Mouse (Mus musculus): ENCODE data around the gene Bend5.

Gene Bend5

DNA sequence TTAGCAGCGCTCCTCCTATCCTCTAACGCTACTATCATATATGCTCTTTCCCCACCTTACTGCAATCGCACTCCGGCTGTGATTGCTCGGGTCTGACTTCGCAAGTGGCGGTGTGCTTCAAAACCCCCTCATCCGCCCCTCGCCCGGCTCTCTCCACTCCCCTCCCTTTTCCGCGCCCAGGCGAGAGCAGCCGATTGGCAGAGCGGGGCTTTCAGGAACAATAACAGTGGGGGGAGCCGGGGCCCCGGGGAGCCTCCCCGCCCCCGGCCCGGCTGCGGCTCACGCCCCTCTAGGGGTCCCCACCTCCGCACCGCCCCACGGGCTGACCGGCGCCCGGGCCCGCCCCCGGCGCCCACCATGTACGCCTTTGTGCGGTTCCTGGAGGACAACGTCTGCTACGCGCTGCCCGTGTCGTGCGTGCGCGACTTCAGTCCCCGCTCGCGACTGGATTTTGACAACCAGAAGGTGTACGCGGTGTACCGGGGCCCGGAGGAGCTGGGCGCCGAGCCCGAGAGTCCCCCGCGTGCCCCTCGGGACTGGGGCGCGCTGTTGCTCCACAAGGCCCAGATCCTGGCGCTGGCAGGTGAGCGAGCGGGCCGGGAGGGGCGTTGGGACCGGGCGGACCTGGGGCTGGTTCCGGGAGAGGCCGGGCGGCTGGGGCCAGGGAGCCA lies at the start of gene Bend5:
Bend5 (plus strand) TSS at position 189 of the 671 bp plus-strand sequence.
- DNase-seq (ENCODE audit: extremely low spot score) = peak; percentile 91

- DNase-seq (ENCODE audit: extremely low spot score) = no peak
Measured at GRCm38 (mm10) chr4:111367771-111368170, 47.0 kb upstream of the Bend5 start.

DNA sequence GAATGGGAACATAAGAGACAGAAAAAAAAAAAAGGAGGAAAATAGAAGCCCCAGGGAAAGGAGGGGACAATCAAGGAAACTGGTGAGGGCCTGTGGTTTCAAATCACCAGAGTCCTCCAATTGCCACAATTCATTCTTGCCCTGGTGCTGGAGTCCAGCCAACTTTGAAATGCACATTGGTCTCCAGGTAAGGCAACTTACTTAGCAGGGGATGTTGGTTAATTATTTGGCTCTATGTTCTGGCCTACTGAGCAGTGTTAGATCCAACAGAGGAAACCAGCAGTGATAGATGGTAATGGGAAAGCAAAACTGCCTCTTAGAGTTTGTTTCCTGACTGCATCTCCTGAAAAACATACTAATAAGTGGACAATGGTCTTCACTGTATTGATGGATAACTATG lies 37.6 kb upstream of the Bend5 start:
- no peak for DNase-seq (ENCODE audit: extremely low spot score)

- no peak for DNase-seq (ENCODE audit: extremely low spot score)
Measured at GRCm38 (mm10) chr4:111378071-111378470, 36.7 kb upstream of the Bend5 start.

DNA sequence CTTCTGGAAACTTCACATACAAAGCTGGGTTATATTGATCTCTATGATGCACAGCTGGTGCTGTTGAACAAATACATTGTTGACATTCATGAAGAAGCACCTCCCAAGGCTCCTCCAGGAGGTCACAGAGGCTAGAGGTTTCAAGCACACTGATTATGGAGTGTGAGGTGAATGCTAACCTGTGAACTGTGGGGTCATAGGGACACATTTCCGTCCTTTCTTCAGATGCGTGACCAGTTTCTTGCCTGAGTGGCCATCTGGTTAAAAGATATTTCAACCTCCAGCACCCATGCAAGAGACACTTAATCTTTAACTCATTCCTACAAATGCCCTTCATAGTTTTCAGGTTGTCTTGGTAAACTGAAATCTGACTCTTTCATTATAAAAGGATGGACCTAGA lies 31.7 kb upstream of the Bend5 start:
- no peak for DNase-seq (ENCODE audit: extremely low spot score)

- no peak for DNase-seq (ENCODE audit: extremely low spot score)
Measured at GRCm38 (mm10) chr4:111390736-111391135, 24.1 kb upstream of the Bend5 start.

GRCm38 (mm10) chr4:111399784-111400183 lies 15.0 kb upstream of the Bend5 start:
- no peak for DNase-seq (ENCODE audit: extremely low spot score)

GRCm38 (mm10) chr4:111400676-111401075 lies 14.1 kb upstream of the Bend5 start:
- no peak for DNase-seq (ENCODE audit: extremely low spot score)

DNA sequence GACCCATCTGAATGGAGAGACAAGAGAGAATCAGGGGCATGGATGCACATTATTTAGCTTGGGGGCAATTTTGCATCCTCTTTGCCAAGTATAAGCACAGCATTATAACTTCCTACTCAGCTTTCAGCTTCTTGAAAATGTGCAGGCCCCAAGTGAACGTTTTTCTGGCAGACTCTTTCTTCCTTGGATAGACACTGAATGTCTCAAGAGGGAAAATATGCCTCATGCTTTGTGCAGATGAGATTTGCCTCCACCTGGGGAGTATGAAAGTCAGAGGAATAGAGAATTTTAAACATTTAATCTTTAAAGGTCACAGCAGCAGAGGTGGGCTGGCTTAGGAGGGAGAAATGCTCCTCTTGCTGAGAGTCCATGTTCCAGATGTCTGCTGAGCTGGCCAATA lies 11.6 kb upstream of the Bend5 start:
- DNase-seq (ENCODE audit: extremely low spot score) = no peak

- no peak for DNase-seq (ENCODE audit: extremely low spot score)
Measured at GRCm38 (mm10) chr4:111410731-111411130, 4.1 kb upstream of the Bend5 start.

GRCm38 (mm10) chr4:111414399-111414798 lies 407 bp upstream of the Bend5 start:
- DNase-seq (ENCODE audit: extremely low spot score) = no peak

DNA sequence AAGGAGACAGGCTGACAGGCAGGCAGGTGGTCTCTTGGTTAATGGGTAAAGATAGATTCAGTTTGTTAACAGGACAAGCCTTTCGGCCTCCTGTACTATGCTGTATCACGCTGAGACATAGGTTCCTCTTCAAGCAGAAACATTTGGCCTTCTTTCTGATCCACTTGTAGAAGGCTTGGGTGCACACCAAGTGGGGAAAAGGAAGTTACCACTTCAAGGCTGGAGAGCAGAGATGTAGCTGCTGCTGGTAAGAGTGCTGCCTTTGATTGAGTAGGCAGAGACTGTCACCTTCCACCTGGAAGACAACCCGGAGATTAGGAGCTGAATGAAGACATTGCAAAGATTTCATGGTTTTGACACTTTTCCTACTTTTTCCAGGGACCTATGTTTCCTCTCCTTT lies 1.3 kb downstream of the Bend5 start:
- no peak for DNase-seq (ENCODE audit: extremely low spot score)

DNA sequence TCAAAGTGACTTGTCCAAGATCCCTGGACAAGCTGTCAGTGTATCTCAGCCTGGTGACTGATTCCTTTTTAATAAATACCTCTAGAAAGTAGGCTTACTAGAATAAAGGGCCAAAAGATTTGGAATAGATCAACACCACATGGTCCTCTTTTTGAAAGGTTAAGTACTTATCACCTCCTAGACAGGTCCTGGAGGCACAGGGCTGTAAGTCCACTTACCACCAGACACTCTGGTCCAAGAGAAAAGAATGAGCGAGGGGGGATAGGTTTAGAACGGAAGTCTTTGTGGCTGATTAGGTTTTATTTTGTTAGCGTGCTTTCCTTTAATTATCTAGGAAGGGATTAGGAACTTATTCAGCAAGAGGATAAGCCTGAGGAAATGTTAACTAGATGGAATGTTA lies 1.7 kb downstream of the Bend5 start:
- DNase-seq (ENCODE audit: extremely low spot score) = no peak

GRCm38 (mm10) chr4:111417716-111418115 lies 2.9 kb downstream of the Bend5 start:
- DNase-seq (ENCODE audit: extremely low spot score) = no peak

DNA sequence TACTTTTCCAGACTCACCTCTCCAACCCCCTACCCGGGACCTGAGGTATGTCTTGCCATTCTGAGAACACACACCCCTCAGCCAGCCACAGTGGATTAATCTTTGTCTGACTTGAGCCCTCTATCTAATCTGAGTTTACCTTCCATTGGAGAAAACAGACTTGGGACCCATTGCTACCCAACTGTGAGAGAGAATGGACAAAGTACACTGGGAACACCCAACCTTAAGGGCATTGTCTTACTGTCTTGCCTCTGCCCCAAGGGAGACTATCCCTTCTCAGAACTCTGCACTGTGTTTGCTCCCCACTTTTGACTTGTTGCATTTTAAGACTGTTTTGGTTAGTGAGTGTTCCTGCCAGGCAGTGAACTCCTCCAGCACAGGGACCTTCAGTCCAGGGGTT lies 4.7 kb downstream of the Bend5 start:
- DNase-seq (ENCODE audit: extremely low spot score) = no peak

- no peak for DNase-seq (ENCODE audit: extremely low spot score)
Measured at GRCm38 (mm10) chr4:111420031-111420430, 5.2 kb downstream of the Bend5 start.

DNA sequence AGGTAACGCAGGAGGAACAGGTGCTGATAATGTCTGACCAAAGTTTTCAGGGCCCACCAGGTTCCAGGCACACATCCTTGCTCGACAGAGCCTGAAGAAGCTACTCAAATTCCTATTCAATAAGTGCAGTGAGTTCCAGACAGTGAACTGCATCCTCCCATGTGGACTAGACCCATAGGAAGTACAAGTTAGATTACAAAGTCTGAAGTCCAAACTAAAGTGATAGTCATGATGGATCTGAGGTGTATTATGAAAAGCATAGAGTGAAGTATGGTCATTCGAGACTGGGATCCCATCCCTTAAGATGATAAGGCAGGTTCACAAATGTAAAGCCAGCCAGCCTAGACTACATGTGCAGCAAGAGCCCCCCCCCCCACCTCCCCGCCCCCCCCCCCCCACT lies 6.1 kb downstream of the Bend5 start:
- no peak for DNase-seq (ENCODE audit: extremely low spot score)

- DNase-seq (ENCODE audit: extremely low spot score) = no peak
Measured at GRCm38 (mm10) chr4:111421785-111422184, 7.0 kb downstream of the Bend5 start.

DNA sequence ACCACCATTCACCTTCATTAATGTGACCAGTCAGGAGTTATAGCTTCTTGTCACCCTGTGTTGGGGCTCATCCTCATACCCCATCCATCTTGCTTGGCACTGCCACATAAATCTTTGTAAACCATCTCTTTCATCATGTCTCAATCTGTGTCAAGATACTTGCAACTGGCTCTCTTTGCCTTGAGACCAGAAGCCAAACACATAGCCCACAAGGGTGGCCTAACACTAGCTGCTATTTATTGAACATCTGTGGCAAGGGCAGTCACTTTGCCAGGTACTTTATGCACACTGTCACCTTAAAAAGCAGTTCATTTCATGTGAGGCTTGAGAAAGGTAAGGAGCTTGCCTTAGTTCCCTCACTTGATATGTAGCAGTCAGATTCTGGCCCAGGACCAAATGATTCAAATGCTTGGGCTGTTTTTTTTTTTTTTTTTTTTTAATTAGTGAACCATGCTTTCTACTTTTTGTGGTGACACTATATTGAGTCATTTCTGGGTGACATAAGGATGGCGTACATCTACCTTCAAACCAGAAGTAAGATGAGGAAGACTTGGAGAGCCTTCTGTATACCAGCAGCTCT lies 9.7 kb downstream of the Bend5 start:
- no peak for DNase-seq (ENCODE audit: extremely low spot score)

- DNase-seq (ENCODE audit: extremely low spot score) = no peak
Measured at GRCm38 (mm10) chr4:111425170-111425569, 10.4 kb downstream of the Bend5 start.

DNA sequence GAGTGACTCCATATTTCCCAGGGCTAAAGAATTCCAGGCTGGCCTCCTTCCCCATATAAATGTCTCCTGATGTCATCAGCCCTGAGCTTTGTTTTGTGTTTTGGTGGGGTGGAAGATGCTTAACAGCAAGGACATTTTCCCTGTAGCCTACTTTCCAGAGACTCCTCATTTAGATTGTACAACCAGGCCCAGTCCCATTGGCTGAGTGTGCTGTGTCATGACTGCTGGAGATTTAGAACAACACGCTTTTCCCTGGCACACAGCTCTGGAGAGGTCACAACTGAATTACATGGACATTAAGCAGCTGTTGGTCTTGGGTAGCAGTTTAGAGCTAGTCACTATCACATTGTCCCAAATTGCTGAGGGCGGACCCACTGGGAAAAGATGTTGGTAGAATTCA lies 16.4 kb downstream of the Bend5 start:
- DNase-seq (ENCODE audit: extremely low spot score) = no peak

DNA sequence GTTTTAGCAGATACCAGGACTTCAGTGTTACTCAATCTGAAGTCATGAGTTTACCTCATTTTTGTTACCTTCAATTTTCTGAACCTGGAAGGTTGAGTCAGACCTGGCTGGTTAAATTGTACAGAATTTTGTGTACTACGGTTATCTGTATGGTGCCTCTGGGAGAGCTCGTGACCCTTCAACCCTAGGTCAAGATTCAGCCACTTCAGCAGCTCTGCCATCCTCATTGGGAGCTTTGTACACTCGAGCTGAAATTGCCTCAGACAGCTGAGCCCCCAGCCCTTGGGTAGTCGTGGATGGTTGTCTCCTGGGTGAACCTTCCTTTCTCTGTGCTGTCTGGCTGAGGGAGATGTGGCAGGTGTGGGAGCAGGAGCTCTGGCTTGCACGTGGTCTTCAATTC lies 17.2 kb downstream of the Bend5 start:
- no peak for DNase-seq (ENCODE audit: extremely low spot score)

DNA sequence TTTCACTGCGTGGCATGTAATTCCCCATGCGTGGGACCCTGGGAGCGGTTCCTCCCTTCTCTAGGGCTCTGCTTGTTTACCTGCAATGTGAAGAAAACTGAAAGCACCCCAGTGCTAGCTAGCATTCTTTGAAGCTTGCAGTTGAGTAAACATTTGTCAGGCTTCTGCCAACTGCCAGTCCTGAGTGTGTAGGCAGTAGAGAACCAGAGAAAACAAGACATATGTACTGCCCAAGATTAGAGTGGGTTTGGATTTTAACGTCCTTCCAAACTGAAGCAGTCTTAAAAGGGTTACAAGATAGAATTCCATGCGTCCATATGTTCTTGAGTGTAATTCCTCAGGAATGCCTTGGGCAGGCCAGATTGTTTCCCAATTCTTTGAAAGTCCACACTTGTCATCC lies 17.6 kb downstream of the Bend5 start:
- no peak for DNase-seq (ENCODE audit: extremely low spot score)

GRCm38 (mm10) chr4:111441709-111442108 lies 26.9 kb downstream of the Bend5 start:
- DNase-seq (ENCODE audit: extremely low spot score) = no peak

Data from embryo, embryonic 9.5 days (tissue).